Mouse (Mus musculus) spleen, adult 2 months (tissue): ENCODE measurements around the gene E330017A01Rik.

ENCODE experiments used
- CTCF ChIP-seq: fragments of 200-500 bp; IDR thresholded peaks from 2 replicates; pipeline ENCODE4 v1.5.1; 2011; ENCODE audit warnings: mild to moderate bottlenecking, inconsistent platforms; ENCODE audit not compliant: insufficient read depth, insufficient read length, insufficient replicate concordance; ENCODE audit errors: extremely low read depth
- POLR2A ChIP-seq: fragments of 200-500 bp; IDR thresholded peaks from 2 replicates; pipeline ENCODE4 v1.6.1; 2011; ENCODE audit warnings: low read depth, low read length, inconsistent platforms

- no peak for TF ChIP-seq POLR2A
- TF ChIP-seq CTCF, result no peak
Observed at GRCm38 (mm10) chr16:58678660-58679059, 40.1 kb upstream of the E330017A01Rik start.
